In the genomic region with DNA sequence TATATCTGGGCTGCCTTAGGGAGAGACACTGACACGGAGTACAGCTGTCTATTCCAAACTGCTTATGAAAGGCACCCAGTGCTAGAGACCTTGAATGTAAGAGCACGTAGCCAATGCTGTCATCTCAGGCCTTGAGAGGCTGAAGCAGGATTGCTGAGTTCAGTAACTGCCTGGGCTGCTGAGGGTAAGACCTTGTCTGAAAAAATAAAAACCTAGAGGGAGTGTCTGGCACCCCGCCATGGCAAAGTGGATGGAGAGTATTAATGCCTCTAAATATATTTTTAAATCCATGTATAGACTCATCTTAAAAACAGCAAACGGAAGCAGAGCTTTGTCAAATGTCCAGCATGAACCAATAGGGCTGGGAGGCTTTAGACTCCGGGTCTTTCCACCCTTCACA, we compare ENCODE assay signal across 22 mouse cellular contexts. TPM values are rescaled to one million over a fixed set of nuclear protein-coding genes. Genes with fewer than 3 reads are reported as not detected.
DNase-seq lines count a peak whose midpoint lies in the region; ATAC-seq and TF ChIP-seq lines count a peak whose summit lies in the region.
"Had no signal": no experiment of that assay in that cellular context is flagged by ENCODE, and none has a peak within 500 bp of the region (broad histone marks: within the 10 kb centered on the region; RNA-seq: fewer than 3 reads in every experiment).

No protein-coding gene starts in this region.

- H3K9me3 ChIP-seq in embryonic facial prominence, embryonic 14.5 days (ENCODE audit: control insufficient read depth, low read length) = no peaks in the 10 kb centered on the region
- no peaks in the 10 kb centered on the region for H3K9me3 ChIP-seq in embryonic facial prominence, embryonic 10.5 days
- H3K9me3 ChIP-seq in stomach, embryonic 16.5 days (replicated peaks; ENCODE audit: control insufficient read depth, low read length) = no peaks in the 10 kb centered on the region
- H3K9me3 ChIP-seq: embryonic facial prominence, embryonic 15.5 days; hindbrain, embryonic 15.5 days had no signal

- H3K4me3 ChIP-seq in embryonic facial prominence, embryonic 14.5 days (ENCODE audit: low read depth, low read length) = no peak overlapping the region
- no peak overlapping the region for H3K4me3 ChIP-seq in embryonic facial prominence, embryonic 10.5 days
- H3K4me3 ChIP-seq in layer of hippocampus, adult 2 months = no peak overlapping the region; the same call in 1 of the 2 replicates
- H3K4me3 ChIP-seq in stomach, embryonic 16.5 days (replicated peaks; ENCODE audit: low read length) = no peak overlapping the region
- H3K4me3 ChIP-seq: embryonic facial prominence, embryonic 15.5 days; hindbrain, embryonic 15.5 days had no signal

- no peak for TF ChIP-seq CTCF in layer of hippocampus, adult 2 months (conservative IDR thresholded peaks at IDR 0.05)

- no peaks in the 10 kb centered on the region for H3K27me3 ChIP-seq in embryonic facial prominence, embryonic 14.5 days (replicated peaks; ENCODE audit: control insufficient read depth, insufficient read depth, low read length)
- H3K27me3 ChIP-seq in embryonic facial prominence, embryonic 10.5 days (replicated peaks; ENCODE audit: low read depth, poor library complexity, severe bottlenecking) = no peaks in the 10 kb centered on the region
- no peaks in the 10 kb centered on the region for H3K27me3 ChIP-seq in stomach, embryonic 16.5 days (ENCODE audit: control insufficient read depth, insufficient read depth, low read length)
- H3K27me3 ChIP-seq: embryonic facial prominence, embryonic 15.5 days; hindbrain, embryonic 15.5 days had no signal

- no peaks in the 10 kb centered on the region for H3K4me1 ChIP-seq in embryonic facial prominence, embryonic 14.5 days (ENCODE audit: control insufficient read depth, insufficient read depth, low read length)
- H3K4me1 ChIP-seq in embryonic facial prominence, embryonic 10.5 days = peaks cover 7% of the 10 kb centered on the region
- H3K4me1 ChIP-seq in stomach, embryonic 16.5 days (ENCODE audit: control insufficient read depth, insufficient read depth, low read length) = no peaks in the 10 kb centered on the region
- H3K4me1 ChIP-seq: embryonic facial prominence, embryonic 15.5 days had no signal

- WGBS in embryonic facial prominence, embryonic 14.5 days = 72% methylated on average over 5 of the region's 5 CpGs
- WGBS in embryonic facial prominence, embryonic 10.5 days = 83% methylated on average over 5 of the region's 5 CpGs
- WGBS in stomach, embryonic 16.5 days = 56% methylated on average over 5 of the region's 5 CpGs

- no peak overlapping the region for H3K27ac ChIP-seq in embryonic facial prominence, embryonic 14.5 days (replicated peaks; ENCODE audit: low read depth, low read length)
- no peak overlapping the region for H3K27ac ChIP-seq in embryonic facial prominence, embryonic 10.5 days (replicated peaks)
- H3K27ac ChIP-seq in layer of hippocampus, adult 2 months = peak overlapping the region; percentile 58
- no peak overlapping the region for H3K27ac ChIP-seq in stomach, embryonic 16.5 days (ENCODE audit: low read length)
- H3K27ac ChIP-seq: embryonic facial prominence, embryonic 15.5 days; hindbrain, embryonic 15.5 days; liver, embryonic 14.5 days had no signal

- H3K4me2 ChIP-seq in embryonic facial prominence, embryonic 14.5 days (ENCODE audit: low read depth, low read length) = no peak overlapping the region
- no peak overlapping the region for H3K4me2 ChIP-seq in stomach, embryonic 16.5 days (ENCODE audit: low read depth, low read length)
- H3K4me2 ChIP-seq: embryonic facial prominence, embryonic 15.5 days; heart, embryonic 11.5 days; hindbrain, embryonic 15.5 days had no signal

- H3K36me3 ChIP-seq in embryonic facial prominence, embryonic 14.5 days (ENCODE audit: control insufficient read depth, insufficient read depth, low read length) = no peaks in the 10 kb centered on the region
- H3K36me3 ChIP-seq in embryonic facial prominence, embryonic 10.5 days (replicated peaks) = peaks cover 19% of the 10 kb centered on the region
- no peaks in the 10 kb centered on the region for H3K36me3 ChIP-seq in stomach, embryonic 16.5 days (ENCODE audit: control insufficient read depth, insufficient read depth, low read length)
- H3K36me3 ChIP-seq: embryonic facial prominence, embryonic 15.5 days; hindbrain, embryonic 15.5 days had no signal

- no peak for ATAC-seq in embryonic facial prominence, embryonic 14.5 days (ENCODE audit: low read depth)
- no peak for ATAC-seq in stomach, embryonic 16.5 days (ENCODE audit: insufficient read depth, low FRiP score)
- ATAC-seq: CD4-positive, CD25-positive, alpha-beta regulatory T cell, adult 4 months; intestine, postnatal 0 days had no signal

- peak; percentile 9 for DNase-seq in embryonic facial prominence, embryonic 14.5 days (ENCODE audit: low spot score)
- no peak for DNase-seq in embryonic facial prominence, embryonic 10.5 days (ENCODE audit: low spot score)
- no peak for DNase-seq in layer of hippocampus, adult 2 months (ENCODE audit: low spot score in 2 of 2)
- no peak for DNase-seq in layer of hippocampus, postnatal 36 days
- DNase-seq in adrenal gland, adult 2 months = peak; percentile 89
- no peak for DNase-seq in cerebellum, adult 8-10 months
- no peak for DNase-seq in lung, postnatal 10 days
- DNase-seq: cerebellum, adult 2 months; heart, postnatal 14 days; thymus, adult 18-20 months had no signal

- H3K9ac ChIP-seq in embryonic facial prominence, embryonic 14.5 days (ENCODE audit: low read depth, low read length) = no peak overlapping the region
- 0 out of 2 replicates have a peak overlapping the region, but pooled peaks have one; percentile 52 for H3K9ac ChIP-seq in stomach, embryonic 16.5 days (ENCODE audit: low read length)
- H3K9ac ChIP-seq: embryonic facial prominence, embryonic 15.5 days; hindbrain, embryonic 15.5 days; liver, embryonic 14.5 days had no signal

RNA-seq across cellular contexts. Expression of a gene that starts 0.7 kb away (rescaled TPM):
- polyA plus RNA-seq in embryonic facial prominence, embryonic 14.5 days (2014; fragmentation: Nextera tagmentation; extraction: Ambion mirVana) = not detected in 2 replicates
- 0.22 TPM in 1 of 2 replicates, not detected in the other for polyA plus RNA-seq in embryonic facial prominence, embryonic 10.5 days (2016; fragmentation: Nextera tagmentation; extraction: Ambion mirVana)
- under 1 TPM; 0.33 to 0.86 TPM for total RNA-seq in layer of hippocampus, adult 2 months (2021)
- total RNA-seq in layer of hippocampus, postnatal 36 days (2021) = under 1 TPM; 0.28 to 0.50 TPM
- total RNA-seq in adrenal gland, adult 2 months (2021) = under 1 TPM in 1 of 2 experiments, not detected in 1; 0.21 TPM
- 0.15 TPM in 1 of 2 replicates, not detected in the other for polyA plus RNA-seq in adrenal gland, adult 2 months (2012; rRNA removed)
- polyA plus RNA-seq in stomach, embryonic 16.5 days (2015; fragmentation: Nextera tagmentation; extraction: Ambion mirVana) = 0.18 TPM in 1 of 2 replicates, not detected in the other
- total RNA-seq: heart, postnatal 14 days; megakaryocyte progenitor cell, adult 5-6 weeks; neutrophil, adult 5-6 weeks had no signal
- polyA plus RNA-seq: CD4-positive, CD25-positive, alpha-beta regulatory T cell, adult 4 months; cerebellum, adult 2 months; embryonic facial prominence, embryonic 15.5 days; forebrain, embryonic 11.5 days; gonadal fat pad, adult 2 months; hindbrain, embryonic 15.5 days; intestine, postnatal 0 days; midbrain, embryonic 14.5 days had no signal

RNA-seq across cellular contexts. Expression of a gene that starts 4.7 kb away (rescaled TPM):
- 233 and 249 TPM in 2 replicates for polyA plus RNA-seq in embryonic facial prominence, embryonic 14.5 days (2014; fragmentation: Nextera tagmentation; extraction: Ambion mirVana)
- 200 and 208 TPM in 2 replicates for polyA plus RNA-seq in embryonic facial prominence, embryonic 10.5 days (2016; fragmentation: Nextera tagmentation; extraction: Ambion mirVana)
- total RNA-seq in layer of hippocampus, adult 2 months (2021) = 100 to 1,000 TPM; 211 to 234 TPM
- total RNA-seq in layer of hippocampus, postnatal 36 days (2021) = 100 to 1,000 TPM; 224 to 232 TPM
- total RNA-seq in adrenal gland, adult 2 months (2021) = 100 to 1,000 TPM; 181 to 201 TPM
- 113 and 167 TPM in 2 replicates for polyA plus RNA-seq in adrenal gland, adult 2 months (2012; rRNA removed)
- 204 and 207 TPM in 2 replicates for polyA plus RNA-seq in stomach, embryonic 16.5 days (2015; fragmentation: Nextera tagmentation; extraction: Ambion mirVana)

RNA-seq across cellular contexts. Expression of a gene that starts 23.9 kb away (rescaled TPM):
- 48.7 and 53.0 TPM in 2 replicates for polyA plus RNA-seq in embryonic facial prominence, embryonic 14.5 days (2014; fragmentation: Nextera tagmentation; extraction: Ambion mirVana)
- 41.9 and 44.8 TPM in 2 replicates for polyA plus RNA-seq in embryonic facial prominence, embryonic 10.5 days (2016; fragmentation: Nextera tagmentation; extraction: Ambion mirVana)
- total RNA-seq in layer of hippocampus, adult 2 months (2021) = 10 to 100 TPM; 44.3 to 44.9 TPM
- total RNA-seq in layer of hippocampus, postnatal 36 days (2021) = 10 to 100 TPM; 50.8 to 50.9 TPM
- 10 to 100 TPM; 22.5 to 26.3 TPM for total RNA-seq in adrenal gland, adult 2 months (2021)
- 16.8 and 21.4 TPM in 2 replicates for polyA plus RNA-seq in adrenal gland, adult 2 months (2012; rRNA removed)
- polyA plus RNA-seq in stomach, embryonic 16.5 days (2015; fragmentation: Nextera tagmentation; extraction: Ambion mirVana) = 34.4 and 35.9 TPM in 2 replicates

RNA-seq across cellular contexts. Expression of a gene that starts 38.4 kb away (rescaled TPM):
- 2.2 and 2.5 TPM in 2 replicates for polyA plus RNA-seq in embryonic facial prominence, embryonic 14.5 days (2014; fragmentation: Nextera tagmentation; extraction: Ambion mirVana)
- 3.8 and 4.5 TPM in 2 replicates for polyA plus RNA-seq in embryonic facial prominence, embryonic 10.5 days (2016; fragmentation: Nextera tagmentation; extraction: Ambion mirVana)
- total RNA-seq in layer of hippocampus, adult 2 months (2021) = 10 to 100 TPM; 16.6 to 18.8 TPM
- total RNA-seq in layer of hippocampus, postnatal 36 days (2021) = 10 to 100 TPM; 15.3 to 24.8 TPM
- 10 to 100 TPM; 22.4 to 23.6 TPM for total RNA-seq in adrenal gland, adult 2 months (2021)
- 17.4 and 20.0 TPM in 2 replicates for polyA plus RNA-seq in adrenal gland, adult 2 months (2012; rRNA removed)
- 9.3 and 12.0 TPM in 2 replicates for polyA plus RNA-seq in stomach, embryonic 16.5 days (2015; fragmentation: Nextera tagmentation; extraction: Ambion mirVana)

Comparison
In these comparisons a context has a peak if more than half of its experiments do, and no peak if none do; other contexts are left out.
1. DNase-seq: peak in embryonic facial prominence, embryonic 14.5 days (single experiment) and adrenal gland, adult 2 months (single experiment); none in embryonic facial prominence, embryonic 10.5 days (single experiment), layer of hippocampus, adult 2 months (0 of 2), layer of hippocampus, postnatal 36 days (0 of 2), cerebellum, adult 8-10 months (single experiment) and lung, postnatal 10 days (single experiment).